Mouse (Mus musculus) heart, embryonic 16.5 days (tissue): ENCODE measurements around the gene Cdkal1. TPM values are rescaled to one million over a fixed set of nuclear protein-coding genes. Genes with fewer than 3 reads are reported as not detected.

Experiments
- ATAC-seq: fragments of 200-750 bp; cut with Nextera tagmentation; replicated peaks from 2 replicates; pipeline ENCODE4 v1.8.0; 2017; ENCODE audit warnings: moderate number of reproducible peaks; ENCODE audit not compliant: insufficient read depth, low FRiP score; ENCODE audit errors: extremely low read depth
- H3K27ac ChIP-seq: fragments of 300-500 bp; sonication (generic); 2 replicates; pipeline ENCODE4 v1.5.1; 2014; ENCODE audit warnings: mild to moderate bottlenecking, low read length, control low read depth, moderate library complexity
- H3K27me3 ChIP-seq: fragments of 300-500 bp; sonication (generic); 2 replicates; pipeline ENCODE4 v1.6.1; 2014; ENCODE audit warnings: low read length, mixed read lengths; ENCODE audit not compliant: control insufficient read depth, insufficient read depth
- H3K36me3 ChIP-seq: fragments of 300-500 bp; sonication (generic); 2 replicates; pipeline ENCODE4 v1.6.1; 2014; ENCODE audit not compliant: control insufficient read depth, insufficient read depth
- H3K4me1 ChIP-seq: fragments of 300-500 bp; sonication (generic); 2 replicates; pipeline ENCODE4 v1.6.1; 2014; ENCODE audit warnings: low read length, mixed read lengths; ENCODE audit not compliant: control insufficient read depth, insufficient read depth
- H3K4me2 ChIP-seq: fragments of 300-500 bp; sonication (generic); 2 replicates; pipeline ENCODE4 v1.6.1; 2014; ENCODE audit warnings: low read depth, mild to moderate bottlenecking, control low read depth, low read length
- H3K4me3 ChIP-seq: fragments of 300-500 bp; sonication (generic); 2 replicates; pipeline ENCODE4 v1.5.1; 2014; ENCODE audit warnings: mild to moderate bottlenecking, control low read depth, low read length
- H3K9ac ChIP-seq: fragments of 300-500 bp; sonication (generic); 2 replicates; pipeline ENCODE4 v1.6.1; 2014; ENCODE audit warnings: low read length, control low read depth
- H3K9me3 ChIP-seq: fragments of 300-500 bp; sonication (generic); replicated peaks from 2 replicates; pipeline ENCODE4 v1.6.1; 2016; ENCODE audit warnings: low read length; ENCODE audit not compliant: control insufficient read depth
- WGBS: fragments of 180-500 bp; shearing (Covaris S2); extraction: QIAGEN DNeasy Blood & Tissue Kit; methylation state at CpG from one replicate; pipeline ENCODE4 v1.1.7; 2014; 5-methylcytosine and 5-hydroxymethylcytosine counted together
- polyA plus RNA-seq: library from polyadenylated mRNA; unstranded; fragments of >200 nt; fragmentation: Nextera tagmentation; extraction: Ambion mirVana; gene quantifications from 2 replicates; pipeline ENCODE4 v1.2.1, GENCODE M21; 2015

Cdkal1 gene
- polyA plus RNA-seq, 1 experiment from 2014 or later: 27.2 TPM

DNA sequence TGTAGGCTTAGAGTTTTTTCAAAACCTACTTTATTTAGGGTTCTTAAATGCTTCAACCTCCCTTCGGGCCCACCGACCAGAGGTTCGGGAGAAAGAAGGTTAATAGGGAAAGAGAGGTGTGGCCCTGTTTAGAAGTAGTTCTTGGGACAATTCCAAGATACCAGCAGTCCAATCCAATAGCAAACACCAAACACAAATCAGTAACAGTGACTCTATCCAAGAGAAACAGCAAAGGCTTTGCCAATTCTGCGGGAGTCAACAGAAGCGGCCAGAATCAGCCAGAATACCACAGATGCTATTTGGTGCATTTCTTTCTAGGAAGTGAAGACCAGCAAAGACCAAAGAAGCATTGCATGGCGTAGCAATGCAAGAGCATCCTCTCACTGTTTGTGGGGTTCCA lies 646.7 kb downstream of the Cdkal1 start:
- no peak overlapping the region for H3K27ac ChIP-seq
- 86% methylated on average over 6 of the region's 6 CpGs for WGBS

DNA sequence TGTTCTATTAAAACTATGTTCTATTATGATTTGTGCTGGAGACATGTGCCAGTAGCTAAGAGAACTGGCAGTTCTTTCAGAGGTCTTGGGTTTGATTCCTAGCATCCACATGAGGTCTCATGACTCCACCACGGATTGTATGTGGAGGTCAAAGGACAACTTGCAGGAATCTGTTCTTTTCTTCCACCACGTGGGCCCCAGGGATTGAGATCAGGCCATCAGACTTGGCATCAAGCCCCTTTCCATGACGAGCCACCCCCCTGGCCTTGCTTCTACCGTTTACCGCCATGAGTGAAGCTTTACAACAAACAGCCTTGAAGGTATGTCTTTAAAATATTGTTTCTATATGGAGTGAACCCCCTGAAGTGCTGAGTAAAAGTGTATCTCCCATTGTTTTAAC lies 651.6 kb downstream of the Cdkal1 start:
- ATAC-seq: no peak
- 84% methylated on average over 5 of the region's 5 CpGs for WGBS
- H3K4me1 ChIP-seq: peaks cover 32% of the 10 kb centered on the region
- no peak overlapping the region for H3K4me3 ChIP-seq
- no peak overlapping the region; the same call in 1 of the 2 replicates for H3K27ac ChIP-seq
- no peak overlapping the region for H3K4me2 ChIP-seq
- no peaks in the 10 kb centered on the region for H3K36me3 ChIP-seq
- H3K27me3 ChIP-seq: no peaks in the 10 kb centered on the region
- H3K9ac ChIP-seq: no peak overlapping the region
- 0 out of 2 replicates have a peak, but pooled peaks cover 5% of the 10 kb centered on the region for H3K9me3 ChIP-seq

More for the DNA sequence above, 646.7 kb downstream of the Cdkal1 start:
- Histone ChIP-seq H3K9ac (no peak overlapping the region), H3K4me2 (no peak overlapping the region), H3K36me3 (no peaks in the 10 kb centered on the region), H3K4me1 (peaks cover 12% of the 10 kb centered on the region), H3K4me3 (no peak overlapping the region), H3K9me3 (0 out of 2 replicates have a peak, but pooled peaks cover 5% of the 10 kb centered on the region), H3K27me3 (no peaks in the 10 kb centered on the region)
- no peak for ATAC-seq

DNA sequence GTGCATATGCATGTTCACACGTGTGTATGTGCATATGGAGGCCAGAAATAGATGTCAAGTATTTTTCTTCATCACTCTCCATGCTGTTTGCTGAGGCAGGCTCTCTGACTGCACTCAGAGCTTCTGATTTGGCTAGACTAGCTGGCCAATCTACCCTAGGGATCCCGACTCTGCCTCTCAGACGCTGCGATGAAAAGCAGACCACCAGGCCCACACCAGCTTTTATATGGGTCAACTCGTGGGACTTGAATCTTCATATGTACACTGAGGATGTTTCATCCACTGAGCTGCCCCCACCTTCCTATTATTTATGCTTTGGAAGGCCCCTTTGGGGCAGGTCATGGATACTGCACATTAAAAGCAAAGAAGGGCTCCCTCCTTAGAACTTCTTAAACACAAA lies 652.0 kb downstream of the Cdkal1 start:
- H3K9ac ChIP-seq: no peak overlapping the region
- ATAC-seq: no peak
- H3K4me1 ChIP-seq: peaks cover 32% of the 10 kb centered on the region
- no peak overlapping the region for H3K4me3 ChIP-seq
- no peaks in the 10 kb centered on the region for H3K27me3 ChIP-seq
- no peaks in the 10 kb centered on the region for H3K36me3 ChIP-seq
- H3K27ac ChIP-seq: peak overlapping the region; percentile 94
- no peak overlapping the region for H3K4me2 ChIP-seq
- 71% methylated on average over 5 of the region's 5 CpGs for WGBS
- 0 out of 2 replicates have a peak, but pooled peaks cover 5% of the 10 kb centered on the region for H3K9me3 ChIP-seq

DNA sequence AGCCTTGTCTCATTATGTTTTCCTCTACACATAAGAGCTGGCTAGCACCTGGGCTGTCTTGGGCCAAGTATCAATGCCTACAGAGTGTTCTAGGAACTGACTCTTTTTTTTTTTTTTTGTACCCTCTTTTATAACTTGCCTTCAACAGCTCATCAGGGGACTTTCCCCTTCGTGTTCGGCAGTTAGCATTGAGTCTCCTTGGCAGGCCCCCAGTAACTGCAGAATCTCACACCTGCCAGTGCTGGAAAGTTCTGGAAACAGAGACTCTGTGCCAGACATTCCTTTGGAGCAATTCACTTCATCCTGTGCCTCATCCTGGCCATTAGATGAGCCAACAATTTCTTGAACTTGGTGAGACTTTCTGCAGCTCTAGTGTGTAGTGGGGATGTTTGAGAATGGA lies 652.9 kb downstream of the Cdkal1 start:
- WGBS: 4% methylated on average over 2 of the region's 2 CpGs
- peak; percentile 79 for ATAC-seq

GRCm38 (mm10) chr13:29199679-29200078 lies 655.8 kb downstream of the Cdkal1 start:
- H3K27me3 ChIP-seq: no peaks in the 10 kb centered on the region
- WGBS: 22% methylated on average over 6 of the region's 6 CpGs
- no peak overlapping the region for H3K4me2 ChIP-seq
- H3K9me3 ChIP-seq: no peaks in the 10 kb centered on the region
- H3K4me3 ChIP-seq: no peak overlapping the region
- no peaks in the 10 kb centered on the region for H3K36me3 ChIP-seq
- H3K4me1 ChIP-seq: peaks cover 42% of the 10 kb centered on the region
- peak overlapping the region; percentile 37 for H3K9ac ChIP-seq
- H3K27ac ChIP-seq: peak overlapping the region; percentile 94
- peak; percentile 87 for ATAC-seq

More for the DNA sequence above, 652.9 kb downstream of the Cdkal1 start:
- H3K9ac ChIP-seq: no peak overlapping the region
- no peaks in the 10 kb centered on the region for H3K36me3 ChIP-seq
- no peak overlapping the region for H3K4me3 ChIP-seq
- H3K4me2 ChIP-seq: no peak overlapping the region
- H3K27me3 ChIP-seq: no peaks in the 10 kb centered on the region
- peaks cover 34% of the 10 kb centered on the region for H3K4me1 ChIP-seq
- peak overlapping the region; percentile 94 for H3K27ac ChIP-seq
- no peaks in the 10 kb centered on the region for H3K9me3 ChIP-seq

DNA sequence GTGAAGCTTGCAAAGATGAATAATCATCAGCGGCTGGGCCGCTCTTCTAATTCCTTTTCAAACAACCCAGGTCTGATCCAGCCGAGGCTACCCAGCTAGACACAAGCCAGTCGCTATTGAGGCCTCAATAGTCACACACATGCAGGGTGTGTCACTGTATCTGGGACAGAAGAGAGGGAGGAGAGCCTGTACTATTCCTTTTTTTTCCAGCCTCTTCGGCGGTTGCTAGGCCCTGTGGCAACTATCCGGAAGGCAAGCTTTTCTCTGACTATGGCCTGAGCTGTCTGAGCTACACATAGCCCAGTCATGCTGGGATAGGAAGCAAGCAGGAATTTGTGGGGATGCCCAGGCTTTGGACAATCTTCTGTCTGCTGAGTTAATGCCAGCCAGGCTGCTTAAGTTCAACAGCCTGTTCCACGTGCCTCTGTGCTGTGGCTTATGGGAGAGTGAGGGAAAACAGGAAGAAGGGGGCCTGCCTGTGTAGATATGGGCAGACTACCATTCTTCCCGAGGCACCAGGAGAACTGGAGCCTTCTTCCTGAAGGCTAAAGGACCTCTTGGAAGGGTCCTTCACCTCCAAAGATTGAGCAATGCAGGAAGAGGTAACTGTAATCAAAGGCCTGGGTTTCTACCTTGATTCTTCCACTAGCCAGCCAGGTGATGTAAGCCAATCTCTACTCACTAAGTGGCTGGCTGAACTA lies 658.5 kb downstream of the Cdkal1 start:
- H3K4me1 ChIP-seq: peaks cover 29% of the 10 kb centered on the region
- no peak overlapping the region for H3K4me3 ChIP-seq
- H3K27me3 ChIP-seq: no peaks in the 10 kb centered on the region
- WGBS: 62% methylated on average over 9 of the region's 9 CpGs
- H3K27ac ChIP-seq: 0 out of 2 replicates have a peak overlapping the region, but pooled peaks have one; percentile 14
- no peaks in the 10 kb centered on the region for H3K9me3 ChIP-seq
- no peaks in the 10 kb centered on the region for H3K36me3 ChIP-seq
- ATAC-seq: no peak
- H3K4me2 ChIP-seq: no peak overlapping the region
- peak overlapping the region; percentile 24; the same call in 1 of the 2 replicates for H3K9ac ChIP-seq

GRCm38 (mm10) chr13:29195722-29196121 lies 659.8 kb downstream of the Cdkal1 start:
- no peak overlapping the region for H3K9ac ChIP-seq
- no peaks in the 10 kb centered on the region for H3K27me3 ChIP-seq
- H3K36me3 ChIP-seq: no peaks in the 10 kb centered on the region
- no peak for ATAC-seq
- H3K27ac ChIP-seq: 0 out of 2 replicates have a peak overlapping the region, but pooled peaks have one; percentile 6
- no peak overlapping the region for H3K4me3 ChIP-seq
- no peaks in the 10 kb centered on the region for H3K9me3 ChIP-seq
- H3K4me1 ChIP-seq: peaks cover 26% of the 10 kb centered on the region
- no peak overlapping the region for H3K4me2 ChIP-seq
- WGBS: 66% methylated on average over 4 of the region's 4 CpGs

DNA sequence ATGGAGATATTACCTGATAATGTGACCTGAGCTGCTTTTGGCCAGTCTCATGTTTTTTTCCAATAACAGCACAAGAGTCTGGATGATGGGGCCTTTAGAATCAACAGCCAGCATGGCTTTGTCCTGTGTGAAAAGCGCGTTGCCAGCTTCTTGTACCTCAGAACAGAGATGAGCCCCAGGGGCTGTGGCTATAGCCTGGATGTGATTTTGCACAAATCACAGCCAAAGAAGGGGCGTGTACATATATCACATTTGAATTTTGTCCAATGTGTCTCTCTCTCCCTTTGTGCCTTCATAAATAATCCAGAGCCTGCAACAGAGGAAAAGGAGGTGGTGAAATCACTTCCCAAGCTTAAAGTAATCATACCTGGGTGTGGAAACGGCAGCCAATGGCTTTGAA lies 660.5 kb downstream of the Cdkal1 start:
- no peaks in the 10 kb centered on the region for H3K9me3 ChIP-seq
- WGBS: 75% methylated on average over 4 of the region's 4 CpGs
- no peaks in the 10 kb centered on the region for H3K36me3 ChIP-seq
- H3K27ac ChIP-seq: no peak overlapping the region
- no peak overlapping the region for H3K4me3 ChIP-seq
- no peak for ATAC-seq
- no peaks in the 10 kb centered on the region for H3K27me3 ChIP-seq
- H3K4me1 ChIP-seq: peaks cover 26% of the 10 kb centered on the region
- H3K9ac ChIP-seq: no peak overlapping the region
- no peak overlapping the region for H3K4me2 ChIP-seq

- H3K27me3 ChIP-seq: no peaks in the 10 kb centered on the region
- no peaks in the 10 kb centered on the region for H3K36me3 ChIP-seq
- 33% methylated on average over 3 of the region's 3 CpGs for WGBS
- H3K27ac ChIP-seq: peak overlapping the region; percentile 58
- H3K4me2 ChIP-seq: no peak overlapping the region
- H3K9ac ChIP-seq: no peak overlapping the region
- H3K9me3 ChIP-seq: no peaks in the 10 kb centered on the region
- no peak overlapping the region for H3K4me3 ChIP-seq
- H3K4me1 ChIP-seq: peaks cover 17% of the 10 kb centered on the region
- no peak for ATAC-seq
These were observed 662.8 kb downstream of the Cdkal1 start for GRCm38 (mm10) chr13:29192697-29193096.
